Mouse (Mus musculus) stomach, embryonic 16.5 days (tissue): Measurements from ENCODE around the gene Cyp2c39. TPM values are rescaled to one million over a fixed set of nuclear protein-coding genes. Genes with fewer than 3 reads are reported as not detected.
"Not testable (repeated sequence)": the region's sequence is repeated elsewhere in the genome, so short reads cannot be mapped to it uniquely, and the experiment has no call there.

Experiments used
- ATAC-seq: fragments of 200-750 bp; cut with Nextera tagmentation; 2 replicates; pipeline ENCODE4 v1.8.0; 2017; ENCODE audit warnings: moderate number of reproducible peaks, moderate TSS enrichment; ENCODE audit not compliant: insufficient read depth, low FRiP score
- H3K27ac ChIP-seq: fragments of 300-500 bp; sonication (generic); 2 replicates; pipeline ENCODE4 v1.5.1; 2014; ENCODE audit warnings: low read length
- H3K27me3 ChIP-seq: fragments of 300-500 bp; sonication (generic); 2 replicates; pipeline ENCODE4 v1.6.1; 2014; ENCODE audit warnings: low read length, control low read depth, mixed read lengths; ENCODE audit not compliant: control insufficient read depth, insufficient read depth
- H3K36me3 ChIP-seq: fragments of 300-500 bp; sonication (generic); 2 replicates; pipeline ENCODE4 v1.6.1; 2014; ENCODE audit warnings: low read length; ENCODE audit not compliant: control insufficient read depth, insufficient read depth
- H3K4me1 ChIP-seq: fragments of 300-500 bp; sonication (generic); 2 replicates; pipeline ENCODE4 v1.6.1; 2014; ENCODE audit warnings: low read length, control low read depth, mixed read lengths; ENCODE audit not compliant: control insufficient read depth, insufficient read depth
- H3K4me2 ChIP-seq: fragments of 300-500 bp; sonication (generic); 2 replicates; pipeline ENCODE4 v1.6.1; 2014; ENCODE audit warnings: low read depth, low read length, mixed read lengths
- H3K4me3 ChIP-seq: fragments of 300-500 bp; sonication (generic); replicated peaks from 2 replicates; pipeline ENCODE4 v1.5.1; 2014; ENCODE audit warnings: mild to moderate bottlenecking, low read length
- H3K9ac ChIP-seq: fragments of 300-500 bp; sonication (generic); 2 replicates; pipeline ENCODE4 v1.6.1; 2014; ENCODE audit warnings: low read length
- H3K9me3 ChIP-seq: fragments of 300-500 bp; sonication (generic); replicated peaks from 2 replicates; pipeline ENCODE4 v1.6.1; 2016; ENCODE audit warnings: low read length, control low read depth; ENCODE audit not compliant: control insufficient read depth
- WGBS: fragments of 180-500 bp; shearing (Covaris S2); extraction: QIAGEN DNeasy Blood & Tissue Kit; methylation state at CpG from one replicate; pipeline ENCODE4 v1.1.7; 2014; 5-methylcytosine and 5-hydroxymethylcytosine counted together
- polyA plus RNA-seq: library from polyadenylated mRNA; unstranded; fragments of >200 nt; fragmentation: Nextera tagmentation; extraction: Ambion mirVana; gene quantifications from 2 replicates; pipeline ENCODE4 v1.2.1, GENCODE M21; 2015

Cyp2c39 gene
- not detected in 2 replicates for polyA plus RNA-seq

DNA sequence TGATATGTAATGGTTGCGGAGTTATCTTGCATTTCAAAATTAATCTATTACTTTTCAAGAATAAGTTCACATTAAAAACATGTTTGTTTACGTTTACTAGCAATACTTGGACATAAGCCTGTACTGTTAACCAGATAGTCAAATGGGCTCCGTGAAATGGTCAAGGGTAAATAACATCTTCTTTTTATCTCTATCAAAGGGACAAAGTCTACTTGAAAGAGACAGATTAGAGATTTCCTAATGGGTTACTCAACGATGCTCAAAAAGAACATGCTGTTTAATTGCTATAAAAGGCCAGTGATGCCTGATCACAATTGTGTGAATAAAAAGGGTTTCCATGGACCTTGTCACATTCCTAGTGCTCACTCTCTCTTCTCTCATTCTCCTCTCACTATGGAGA, at the start of gene Cyp2c39:
Gene Cyp2c39, plus strand, starts transcription at position 329 of the 400 bp plus-strand sequence.
- ATAC-seq: no peak
- no peak within 1 kb of the TSS for H3K4me3 ChIP-seq
- H3K27ac ChIP-seq: no peak within 1 kb of the TSS
- no peaks in the 10 kb centered on the region for H3K27me3 ChIP-seq
- no peaks in the 10 kb centered on the region for H3K9me3 ChIP-seq
- H3K9ac ChIP-seq: no peak within 1 kb of the TSS
- no peak within 1 kb of the TSS for H3K4me2 ChIP-seq
- no peaks in the 10 kb centered on the region for H3K4me1 ChIP-seq
- WGBS: 78% methylated on average over 4 of the region's 4 CpGs
- no peaks in the 10 kb centered on the region for H3K36me3 ChIP-seq

DNA sequence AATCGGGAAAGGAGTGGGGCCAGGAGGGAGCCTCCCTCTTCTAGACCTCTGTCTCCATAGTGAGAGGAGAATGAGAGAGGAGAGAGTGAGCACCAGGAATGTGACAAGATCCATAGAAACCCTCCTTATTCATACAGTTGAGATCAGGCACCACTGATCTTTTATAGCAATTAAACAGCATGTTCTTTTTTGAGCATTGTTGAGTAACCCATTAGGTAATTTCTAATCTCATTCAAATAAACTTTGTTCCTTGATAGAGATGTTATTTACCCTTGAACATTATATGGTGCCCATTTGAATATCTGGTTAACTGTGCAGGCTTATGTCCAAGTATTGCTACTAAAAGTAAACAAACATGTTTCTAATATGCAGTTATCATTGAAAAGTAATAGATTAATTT, 47.7 kb upstream of the Cyp2c39 start, which contains the start of gene Cyp2c38:
Gene Cyp2c38, minus strand, starts transcription at position 135 of the 400 bp plus-strand sequence.
- Histone ChIP-seq H3K9ac (no peak within 1 kb of the TSS), H3K4me1 (no peaks in the 10 kb centered on the region), H3K27ac (no peak within 1 kb of the TSS), H3K4me2 (no peak within 1 kb of the TSS), H3K4me3 (no peak within 1 kb of the TSS), H3K36me3 (no peaks in the 10 kb centered on the region), H3K9me3 (no peaks in the 10 kb centered on the region), H3K27me3 (no peaks in the 10 kb centered on the region)
- ATAC-seq: no peak
- WGBS: 76% methylated on average over 1 of the region's 1 CpGs

GRCm38 (mm10) chr19:39463923-39464322, 46.7 kb upstream of the Cyp2c39 start:
- no peak overlapping the region for H3K27ac ChIP-seq
- no peaks in the 10 kb centered on the region for H3K36me3 ChIP-seq
- no peaks in the 10 kb centered on the region for H3K27me3 ChIP-seq
- no peak for ATAC-seq
- H3K9ac ChIP-seq: no peak overlapping the region
- H3K4me2 ChIP-seq: no peak overlapping the region
- H3K9me3 ChIP-seq: no peaks in the 10 kb centered on the region
- no peaks in the 10 kb centered on the region for H3K4me1 ChIP-seq
- H3K4me3 ChIP-seq: no peak overlapping the region

DNA sequence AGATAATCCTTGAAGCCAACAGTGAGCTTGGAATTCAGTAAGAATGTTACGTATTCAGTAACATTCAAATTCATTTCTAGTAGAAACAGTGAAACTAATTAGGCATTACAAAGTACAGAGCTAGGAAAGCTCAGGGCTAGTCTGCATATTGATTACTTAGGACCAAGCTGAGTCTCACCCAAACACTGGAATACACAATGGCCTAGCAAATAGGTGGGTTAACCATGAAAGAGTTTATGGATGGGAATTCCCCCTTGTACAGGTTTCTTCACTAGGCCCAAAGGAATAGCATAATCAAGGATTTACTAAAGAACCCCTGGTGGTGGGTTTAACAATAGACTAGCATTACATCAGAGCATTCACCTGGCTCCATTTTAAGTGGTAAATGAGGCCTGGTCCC, 26.7 kb upstream of the Cyp2c39 start:
- WGBS: 92% methylated on average over 1 of the region's 1 CpGs
- H3K9me3 ChIP-seq, H3K27ac ChIP-seq, ATAC-seq, H3K36me3 ChIP-seq, H3K27me3 ChIP-seq, H3K4me1 ChIP-seq, H3K4me3 ChIP-seq, H3K9ac ChIP-seq, H3K4me2 ChIP-seq: not testable (repeated sequence)

GRCm38 (mm10) chr19:39506341-39506740, 4.3 kb upstream of the Cyp2c39 start:
- no peak for ATAC-seq
- Histone ChIP-seq H3K9ac (no peak overlapping the region), H3K27ac (no peak overlapping the region), H3K4me3 (no peak overlapping the region), H3K4me1 (no peaks in the 10 kb centered on the region), H3K9me3 (no peaks in the 10 kb centered on the region), H3K27me3 (no peaks in the 10 kb centered on the region), H3K36me3 (no peaks in the 10 kb centered on the region), H3K4me2 (no peak overlapping the region)

DNA sequence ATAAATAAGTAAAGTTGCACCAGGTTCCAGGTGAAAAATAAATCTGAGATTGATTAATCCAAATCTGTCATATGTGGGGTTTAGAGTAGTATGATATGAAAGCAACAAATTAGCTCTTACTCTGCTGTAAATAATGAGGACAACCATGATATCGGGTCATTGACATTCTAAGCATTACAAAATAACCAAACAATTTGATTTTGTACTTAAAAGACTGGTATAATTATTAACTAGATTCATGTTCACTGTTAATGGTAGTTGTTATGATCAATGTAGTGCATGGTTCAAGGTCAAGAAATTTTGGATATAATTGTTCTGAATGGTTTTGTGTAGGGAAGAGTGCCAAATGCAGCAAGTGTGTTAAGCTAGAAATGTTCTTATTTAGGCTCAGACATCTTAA, 1.1 kb upstream of the Cyp2c39 start:
- Histone ChIP-seq H3K9ac (no peak overlapping the region), H3K9me3 (no peaks in the 10 kb centered on the region), H3K36me3 (no peaks in the 10 kb centered on the region), H3K4me1 (no peaks in the 10 kb centered on the region), H3K27me3 (no peaks in the 10 kb centered on the region), H3K4me2 (no peak overlapping the region), H3K27ac (no peak overlapping the region), H3K4me3 (no peak overlapping the region)
- WGBS: 73% methylated on average over 1 of the region's 1 CpGs
- no peak for ATAC-seq

Other genes starting within 250 kb of the Cyp2c39 start
- gene Cyp2c29, start 241.5 kb upstream of the Cyp2c39 start, polyA plus RNA-seq: not detected in 2 replicates
- not detected in 2 replicates for gene Cyp2c38, start 47.8 kb upstream of the Cyp2c39 start, polyA plus RNA-seq
- gene Cyp2c67, start 138.2 kb downstream of the Cyp2c39 start, polyA plus RNA-seq: 0.19 and 0.21 TPM in 2 replicates
- gene Cyp2c68, start 230.2 kb downstream of the Cyp2c39 start, polyA plus RNA-seq: 16.4 and 17.7 TPM in 2 replicates